Mouse (Mus musculus): Measurements from ENCODE around the gene Gucd1. TPM values are rescaled to one million over a fixed set of nuclear protein-coding genes. Genes with fewer than 3 reads are reported as not detected.

The Gucd1 gene
- total RNA-seq, 2 experiments from 2014 or later = 40.1 to 40.4 TPM

DNA sequence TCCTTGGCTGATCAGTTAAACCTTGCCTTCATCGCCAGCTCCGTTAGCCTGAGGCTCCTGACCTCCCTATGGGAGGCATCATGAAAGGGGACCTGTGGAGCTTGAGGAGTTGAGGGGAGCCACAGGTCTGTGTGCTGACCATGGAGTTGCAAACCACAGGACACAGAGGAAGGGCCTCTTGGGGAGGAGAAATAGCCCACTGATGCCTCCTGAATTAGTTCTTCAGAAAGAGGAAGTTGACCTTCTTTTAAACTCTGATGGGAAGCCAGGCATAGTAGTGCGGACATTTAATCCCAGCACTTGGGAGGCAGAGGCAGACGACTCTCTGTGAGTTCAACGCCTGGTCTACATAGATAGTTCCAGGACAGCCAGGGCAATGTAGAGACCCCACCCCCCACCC is 178.9 kb downstream of the Gucd1 start:
- intact Hi-C loops (cut with DNase I) = no loop called here
- no peak for DNase-seq (ENCODE audit: low spot score)

DNA sequence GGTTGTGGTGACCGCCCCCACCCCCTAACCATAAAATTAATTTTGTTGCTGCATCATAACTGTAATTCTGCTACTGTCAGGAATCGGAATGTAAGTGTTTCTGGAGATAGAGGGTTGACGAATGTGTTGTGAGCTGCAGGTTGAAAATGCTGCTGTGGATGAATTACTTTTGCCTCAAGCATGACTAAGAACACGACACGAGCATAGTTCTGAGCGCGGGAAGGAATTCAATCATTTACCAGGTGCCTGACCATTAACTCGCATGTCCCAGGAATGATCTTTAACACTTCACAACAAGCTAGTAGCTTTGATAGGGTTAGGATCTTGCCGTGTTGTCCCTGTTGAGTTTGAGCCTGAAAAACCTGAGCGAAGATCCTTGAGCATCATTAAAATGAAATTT is 180.5 kb downstream of the Gucd1 start:
- no peak for DNase-seq (ENCODE audit: low spot score)
- intact Hi-C loops (cut with DNase I) = no loop called here

DNA sequence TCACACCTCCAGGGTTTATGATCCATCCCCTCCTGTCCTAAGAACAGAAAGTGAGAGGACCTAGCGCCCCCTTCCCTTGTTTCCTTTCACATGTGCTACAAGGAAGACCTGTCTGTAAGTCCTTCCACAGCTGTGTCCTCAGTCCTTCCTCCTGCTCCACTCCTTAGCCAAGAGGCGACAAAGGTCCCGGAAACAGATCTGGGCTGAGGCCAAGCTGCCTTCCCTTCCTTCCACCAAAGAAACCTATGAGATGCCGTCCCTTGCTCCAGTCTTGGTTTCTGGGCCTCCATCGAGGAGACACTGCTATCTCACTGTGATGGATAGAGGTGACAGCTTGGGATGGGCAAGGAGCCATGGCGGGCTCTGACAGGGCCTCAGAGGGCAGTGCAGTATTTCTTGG is 182.7 kb downstream of the Gucd1 start:
- DNase-seq (ENCODE audit: low spot score) = peak; percentile 39

DNA sequence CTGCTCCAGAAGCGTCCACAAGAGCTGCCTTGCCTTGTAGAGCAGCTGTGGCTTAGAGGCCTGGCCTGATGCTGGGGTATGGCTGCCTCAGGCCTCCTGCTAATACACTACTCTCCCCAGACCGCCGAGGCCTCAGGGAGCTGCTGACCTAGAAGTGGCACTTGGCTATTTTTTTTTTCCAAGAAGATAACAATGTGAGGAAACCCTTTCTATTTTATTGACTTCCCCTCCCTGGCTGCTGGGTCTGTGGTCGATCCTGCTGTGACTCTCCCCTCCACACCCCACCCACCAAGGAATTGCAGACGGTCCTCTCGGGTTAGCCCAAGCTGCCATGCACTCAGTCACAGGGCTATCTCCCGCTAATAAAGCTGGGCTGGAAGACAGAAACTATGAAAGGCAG is 183.6 kb downstream of the Gucd1 start:
- DNase-seq (ENCODE audit: low spot score) = no peak
- intact Hi-C loops (cut with DNase I) = loop anchor here (2.0 kb wide), 1 partner anchor 15 kb away; no protein-coding TSS in a partner anchor

More for the DNA sequence above, 182.7 kb downstream of the Gucd1 start:
- intact Hi-C loops (cut with DNase I) = loop anchor here (2.0 kb wide), 1 partner anchor 14 kb away; no protein-coding TSS in a partner anchor

DNA sequence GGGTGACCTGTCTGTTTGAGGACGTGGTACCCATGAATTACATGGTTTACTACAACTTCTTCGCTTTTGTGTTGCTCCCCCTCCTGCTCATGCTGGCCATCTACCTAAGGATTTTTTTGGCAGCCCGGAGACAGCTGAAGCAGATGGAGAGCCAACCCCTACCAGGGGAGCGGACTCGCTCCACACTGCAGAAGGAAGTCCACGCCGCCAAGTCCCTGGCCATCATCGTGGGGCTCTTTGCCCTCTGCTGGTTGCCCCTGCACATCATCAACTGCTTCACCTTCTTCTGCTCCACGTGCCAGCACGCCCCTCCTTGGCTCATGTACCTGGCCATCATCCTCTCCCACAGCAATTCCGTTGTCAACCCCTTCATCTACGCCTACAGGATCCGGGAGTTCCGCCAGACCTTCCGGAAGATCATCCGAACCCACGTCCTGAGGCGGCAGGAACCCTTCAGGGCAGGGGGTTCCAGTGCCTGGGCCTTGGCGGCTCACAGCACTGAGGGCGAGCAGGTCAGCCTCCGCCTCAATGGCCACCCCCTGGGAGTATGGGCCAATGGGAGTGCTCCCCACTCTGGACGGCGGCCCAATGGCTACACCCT is 184.5 kb downstream of the Gucd1 start:
- intact Hi-C loops (cut with DNase I) = no loop called here
- DNase-seq (ENCODE audit: low spot score) = no peak

DNA sequence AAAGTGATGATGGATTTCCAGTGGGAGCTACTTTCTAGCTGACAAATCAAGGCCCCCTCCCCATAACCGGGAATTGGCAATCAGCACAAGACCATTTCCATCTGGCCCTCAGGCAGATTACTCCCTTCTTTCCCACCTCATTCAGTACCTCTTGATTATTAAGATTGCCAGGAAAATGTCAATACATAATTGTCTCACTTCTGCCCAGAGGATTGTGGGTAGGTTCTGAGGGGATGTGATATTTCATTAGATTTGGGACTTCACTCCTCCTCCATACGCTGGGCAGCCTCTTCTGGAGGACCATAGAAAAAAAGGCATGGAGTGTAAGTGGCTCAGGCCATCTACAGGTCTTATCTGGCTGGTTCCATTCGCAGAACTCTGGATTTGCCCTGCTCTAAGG is 185.5 kb downstream of the Gucd1 start:
- intact Hi-C loops (cut with DNase I) = no loop called here
- DNase-seq (ENCODE audit: low spot score) = no peak

DNA sequence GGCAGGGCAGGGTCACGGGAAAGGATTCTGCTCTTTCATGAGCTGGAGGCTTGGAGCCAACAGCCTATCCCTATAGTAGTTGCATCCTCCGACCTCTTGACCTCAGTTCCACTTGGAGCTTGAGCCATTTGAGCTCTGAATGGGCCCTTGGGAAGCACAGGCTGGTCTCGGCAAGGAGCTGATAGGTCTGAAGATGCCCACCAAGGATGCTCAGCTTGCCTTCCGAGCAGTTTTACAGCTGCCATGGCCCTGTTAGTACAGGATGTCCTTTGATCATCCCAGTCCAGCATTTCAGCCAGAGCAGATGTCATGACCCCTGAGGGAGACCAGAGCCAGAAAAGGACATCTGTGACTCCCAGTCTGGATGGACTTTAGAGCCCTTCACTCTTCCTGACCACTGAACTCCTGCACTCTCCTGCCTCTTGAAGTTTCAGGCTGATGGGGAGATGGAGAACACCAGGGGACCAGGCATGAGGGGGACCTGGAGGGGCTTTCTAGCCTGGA is 189.5 kb downstream of the Gucd1 start:
- DNase-seq (ENCODE audit: low spot score) = no peak
- intact Hi-C loops (cut with DNase I) = no loop called here

DNA sequence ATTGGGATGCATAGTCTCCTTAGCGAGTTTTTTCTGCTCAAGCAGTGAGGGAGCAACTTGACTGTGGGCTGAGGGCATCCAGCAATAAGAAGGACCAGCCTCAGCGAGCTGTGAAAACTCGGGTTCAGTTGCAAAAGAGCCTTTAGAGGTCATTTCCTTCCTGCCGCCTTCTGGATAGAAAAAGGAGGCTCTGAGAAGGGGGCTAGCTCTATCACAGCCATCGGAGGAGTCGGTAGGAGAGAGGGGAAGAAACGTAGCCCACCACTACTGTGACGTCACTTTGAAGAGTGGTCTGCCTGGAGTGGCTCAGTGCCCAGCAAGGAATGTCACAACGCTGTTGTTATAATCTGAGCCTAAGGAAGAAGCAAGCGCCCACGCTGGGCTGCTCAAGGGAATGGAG is 190.7 kb downstream of the Gucd1 start:
- intact Hi-C loops (cut with DNase I) = no loop called here
- DNase-seq (ENCODE audit: low spot score) = no peak

DNA sequence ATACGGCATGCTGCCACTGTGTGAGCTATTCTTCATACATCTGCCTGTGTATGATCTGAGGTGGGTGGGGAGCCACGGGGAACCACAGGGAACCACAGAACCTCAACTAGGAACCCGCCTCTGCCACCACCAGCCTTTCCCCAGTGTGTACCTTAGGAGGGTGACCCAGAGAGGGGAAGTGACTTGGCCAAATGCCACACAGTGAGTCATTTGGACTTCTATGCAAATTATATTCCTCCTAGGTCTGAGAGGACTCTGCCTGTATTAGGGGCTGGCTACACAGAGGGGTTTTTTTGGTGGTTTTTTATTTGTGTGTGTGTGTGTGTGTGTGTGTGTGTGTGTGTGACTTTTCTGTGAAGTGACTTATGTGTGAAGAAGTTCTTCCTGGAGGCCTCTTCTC is 191.2 kb downstream of the Gucd1 start:
- no peak for DNase-seq (ENCODE audit: low spot score)
- intact Hi-C loops (cut with DNase I) = no loop called here

DNA sequence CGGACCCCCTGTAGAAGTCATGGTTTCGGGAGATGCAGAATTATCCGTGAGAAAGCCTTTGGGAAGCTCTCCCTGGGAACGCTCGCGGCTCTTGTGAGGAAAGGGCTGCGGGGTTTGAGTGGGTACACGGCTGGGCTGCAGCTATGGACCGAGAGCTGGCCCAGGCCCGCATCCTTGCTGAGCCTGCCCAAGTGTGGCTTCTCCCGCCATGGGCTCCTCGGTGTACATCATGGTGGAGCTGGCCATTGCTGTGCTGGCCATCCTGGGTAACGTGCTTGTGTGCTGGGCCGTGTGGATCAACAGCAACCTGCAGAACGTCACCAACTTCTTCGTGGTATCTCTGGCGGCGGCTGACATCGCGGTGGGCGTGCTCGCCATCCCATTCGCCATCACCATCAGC is 192.0 kb downstream of the Gucd1 start:
- intact Hi-C loops (cut with DNase I) = no loop called here
- no peak for DNase-seq (ENCODE audit: low spot score)

DNA sequence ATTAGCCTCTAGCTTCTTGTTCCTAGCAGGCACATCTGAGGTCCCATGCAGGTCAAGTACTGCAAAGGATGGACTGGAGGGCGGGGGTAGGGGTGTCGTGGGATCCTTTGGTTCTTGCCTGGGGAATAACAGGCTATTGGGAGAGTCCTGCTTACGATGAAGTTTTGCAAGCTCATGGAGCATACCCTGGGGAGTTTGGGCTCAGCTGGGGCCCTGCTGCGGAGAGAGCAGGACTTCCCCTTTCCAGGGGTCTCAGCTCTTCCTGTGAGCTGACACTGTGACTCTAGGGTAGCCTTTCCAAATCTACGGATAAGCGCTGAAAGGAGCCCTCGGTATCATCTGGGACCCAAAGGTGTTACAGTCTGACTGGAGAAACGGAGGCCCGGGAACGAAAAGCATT is 193.4 kb downstream of the Gucd1 start:
- no peak for DNase-seq (ENCODE audit: low spot score)
- intact Hi-C loops (cut with DNase I) = no loop called here

DNA sequence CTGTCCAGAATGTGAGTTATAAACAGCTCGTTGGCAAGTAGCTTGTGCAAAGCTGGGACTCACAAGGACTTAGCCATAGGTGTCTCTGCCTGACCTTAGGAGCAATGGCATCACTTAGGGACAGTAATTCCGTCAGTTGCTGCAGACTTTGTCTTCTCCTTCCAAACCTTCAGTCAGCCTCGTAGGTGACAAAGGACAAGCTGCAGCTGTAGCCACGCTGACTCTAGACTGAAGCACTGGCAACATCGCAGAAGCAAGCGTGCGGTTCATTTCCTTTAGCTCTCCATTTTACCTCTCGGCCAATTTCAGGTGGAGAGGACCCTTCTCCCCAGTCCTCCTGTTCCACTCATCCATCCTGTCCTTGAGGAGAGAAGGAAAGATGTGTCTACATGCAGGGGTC is 193.8 kb downstream of the Gucd1 start:
- DNase-seq (ENCODE audit: low spot score) = no peak
- intact Hi-C loops (cut with DNase I) = no loop called here

DNA sequence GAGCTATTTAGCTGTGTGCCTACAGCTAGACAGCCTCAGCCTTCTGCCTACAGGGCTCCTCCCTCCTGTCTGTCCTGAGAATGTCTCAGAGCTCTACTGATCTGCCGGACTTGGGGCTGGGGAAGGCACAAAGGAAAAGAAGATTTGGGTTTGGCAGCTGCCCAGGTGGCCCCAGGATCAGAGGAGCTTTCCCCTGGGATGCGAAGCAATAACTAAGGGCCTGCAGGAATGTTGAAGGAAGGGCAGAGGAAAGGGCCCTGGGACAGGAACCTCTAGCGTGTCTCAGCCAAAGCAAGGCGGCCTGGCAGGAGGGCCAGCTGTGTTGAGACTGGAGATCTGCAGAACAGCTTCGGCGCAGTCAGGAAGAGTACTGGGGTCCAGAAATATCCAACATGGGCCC is 194.8 kb downstream of the Gucd1 start:
- intact Hi-C loops (cut with DNase I) = no loop called here
- no peak for DNase-seq (ENCODE audit: low spot score)

DNA sequence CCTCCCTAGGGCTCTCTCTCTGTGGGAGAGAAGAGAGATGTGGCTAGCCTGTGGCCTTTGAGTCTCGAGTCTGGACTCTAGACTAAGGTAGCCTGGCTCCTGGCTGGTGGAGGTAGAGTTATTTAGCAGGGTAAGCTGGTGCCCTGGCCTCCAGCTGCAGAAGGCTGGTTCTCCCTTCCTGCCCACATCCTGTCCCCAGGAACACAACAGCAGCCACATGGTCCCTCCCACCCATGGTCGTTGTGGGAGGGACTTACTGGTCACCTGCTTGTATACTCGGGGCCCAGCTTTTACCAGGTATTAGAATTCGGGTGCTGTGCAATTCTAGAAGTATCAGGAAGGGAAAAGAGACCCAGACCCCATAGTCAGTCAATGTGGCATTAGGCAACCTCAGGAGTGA is 197.5 kb downstream of the Gucd1 start:
- intact Hi-C loops (cut with DNase I) = no loop called here
- DNase-seq (ENCODE audit: low spot score) = no peak

DNA sequence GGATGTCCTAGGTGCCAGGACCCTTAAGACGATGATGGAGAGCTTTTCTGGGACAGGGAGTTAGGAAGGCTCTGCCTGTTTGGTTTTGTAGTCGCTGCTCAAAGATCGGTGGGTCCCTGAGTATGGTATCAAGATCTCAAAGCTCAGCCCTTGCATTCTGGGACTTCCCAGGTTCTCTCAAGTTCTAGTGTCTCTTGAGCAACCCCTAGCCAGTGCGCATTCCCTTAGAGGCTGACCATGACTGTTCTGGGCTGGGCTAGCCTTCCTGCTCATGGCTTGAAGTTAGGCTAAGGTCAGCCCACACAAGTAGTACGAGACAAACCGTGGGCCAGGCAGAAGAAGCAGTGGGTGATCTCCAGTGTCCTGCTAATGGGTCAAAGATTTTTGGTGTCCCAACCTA is 199.6 kb downstream of the Gucd1 start:
- DNase-seq (ENCODE audit: low spot score) = no peak
- intact Hi-C loops (cut with DNase I) = loop anchor here (5.0 kb wide), 3 partner anchors 34 to 169 kb away; no protein-coding TSS in a partner anchor

DNA sequence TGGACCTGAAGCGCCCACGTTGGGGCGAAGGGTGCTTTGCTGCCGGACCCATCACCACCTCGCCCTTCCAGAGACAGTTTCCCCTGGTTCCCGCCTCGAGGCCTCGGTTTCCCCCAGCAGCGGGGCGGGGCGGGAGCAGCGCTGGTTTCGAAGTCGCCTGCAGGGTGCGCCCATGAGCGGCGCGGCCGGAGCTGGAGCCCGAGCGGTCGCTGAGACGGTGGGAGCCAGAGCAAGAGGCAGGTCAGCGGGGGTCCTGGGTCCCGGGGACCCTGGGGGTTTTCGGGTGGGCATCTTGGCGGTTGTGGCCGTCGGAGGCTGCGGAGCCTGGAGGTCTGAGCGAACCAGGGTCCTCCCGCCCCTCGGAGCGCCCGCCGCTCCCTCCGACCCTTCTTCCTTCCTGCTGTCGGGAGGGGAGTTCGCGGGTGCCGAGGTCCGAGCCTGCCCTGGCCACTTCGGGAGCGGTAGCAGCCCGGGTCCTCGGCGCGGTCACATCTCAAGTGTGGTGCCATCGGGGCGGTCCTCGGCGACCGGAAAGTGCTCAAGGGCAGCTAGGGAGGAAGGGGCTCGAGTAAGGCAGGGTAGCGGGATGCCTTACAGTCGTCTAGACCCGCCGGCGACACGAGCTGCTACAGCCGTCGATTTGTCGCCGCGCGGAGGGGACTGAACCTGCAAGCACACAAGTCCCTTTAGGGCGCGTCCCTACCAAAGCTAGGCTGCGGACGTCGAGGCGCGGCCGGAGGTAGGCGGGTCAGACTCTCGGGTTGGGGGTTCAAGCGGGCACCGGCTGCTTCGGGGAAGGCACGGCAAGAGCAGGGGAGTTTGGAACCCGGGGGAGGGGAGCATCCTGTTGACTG is 200.6 kb downstream of the Gucd1 start:
- intact Hi-C loops (cut with DNase I) = loop anchor here (1.0 to 5.0 kb wide), 5 partner anchors 35 to 170 kb away; no protein-coding TSS in a partner anchor

DNA sequence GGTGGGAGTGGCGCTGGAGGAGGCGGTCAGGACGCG is 201.1 kb downstream of the Gucd1 start, which contains the start of gene Adora2a:
Adora2a (plus strand) TSS at position 6 of the 36 bp plus-strand sequence.
- DNase-seq (ENCODE audit: low spot score) = no peak
- intact Hi-C loops (cut with DNase I) = loop anchor here (2.0 to 5.0 kb wide), 4 partner anchors 36 to 171 kb away; no protein-coding TSS in a partner anchor

More for the DNA sequence above, 200.6 kb downstream of the Gucd1 start:
- DNase-seq (ENCODE audit: low spot score) = peak; percentile 48

DNA sequence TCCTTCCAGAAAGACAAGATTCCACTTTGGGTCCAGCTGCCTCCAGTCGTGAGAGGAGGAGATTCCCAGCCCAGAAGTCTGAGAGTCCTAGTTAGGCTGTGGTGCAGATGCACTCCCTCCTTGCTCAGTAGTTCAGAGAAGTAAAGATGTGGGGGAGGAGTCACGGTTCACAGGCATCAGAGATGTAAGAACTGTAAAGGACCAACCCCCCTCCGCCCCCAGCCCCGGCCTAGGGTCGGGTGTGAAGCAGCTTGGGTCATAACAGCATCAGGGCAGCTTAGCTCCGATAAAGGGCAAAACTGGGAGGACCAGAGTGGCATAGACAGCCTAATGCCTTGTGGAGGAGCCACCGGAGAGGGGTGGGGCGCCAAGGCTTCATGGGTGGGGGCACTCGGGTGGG is 201.3 kb downstream of the Gucd1 start:
- DNase-seq (ENCODE audit: low spot score) = no peak
- intact Hi-C loops (cut with DNase I) = loop anchor here (2.0 to 5.0 kb wide), 4 partner anchors 36 to 171 kb away; no protein-coding TSS in a partner anchor

DNA sequence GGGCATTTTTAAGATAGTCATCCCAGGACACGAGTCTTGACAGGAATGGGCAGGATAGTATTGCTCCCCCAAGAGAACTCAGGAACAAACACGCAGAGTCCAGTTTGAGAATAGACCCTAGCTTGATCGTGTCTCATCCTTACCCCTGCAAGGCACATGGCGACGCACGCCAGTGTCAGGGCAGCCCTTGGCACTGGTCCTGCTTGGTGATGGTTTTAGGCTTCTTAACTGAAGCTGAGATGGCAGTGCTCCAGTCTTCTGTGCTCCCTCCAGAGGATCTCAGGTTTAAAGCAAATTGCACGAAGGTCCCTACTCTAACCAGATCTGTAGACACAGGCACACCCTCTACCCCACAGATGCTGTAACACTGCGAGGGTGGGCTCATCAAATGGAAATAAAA is 202.0 kb downstream of the Gucd1 start:
- intact Hi-C loops (cut with DNase I) = loop anchor here (2.0 to 5.0 kb wide), 4 partner anchors 37 to 172 kb away; no protein-coding TSS in a partner anchor
- DNase-seq (ENCODE audit: low spot score) = no peak

DNA sequence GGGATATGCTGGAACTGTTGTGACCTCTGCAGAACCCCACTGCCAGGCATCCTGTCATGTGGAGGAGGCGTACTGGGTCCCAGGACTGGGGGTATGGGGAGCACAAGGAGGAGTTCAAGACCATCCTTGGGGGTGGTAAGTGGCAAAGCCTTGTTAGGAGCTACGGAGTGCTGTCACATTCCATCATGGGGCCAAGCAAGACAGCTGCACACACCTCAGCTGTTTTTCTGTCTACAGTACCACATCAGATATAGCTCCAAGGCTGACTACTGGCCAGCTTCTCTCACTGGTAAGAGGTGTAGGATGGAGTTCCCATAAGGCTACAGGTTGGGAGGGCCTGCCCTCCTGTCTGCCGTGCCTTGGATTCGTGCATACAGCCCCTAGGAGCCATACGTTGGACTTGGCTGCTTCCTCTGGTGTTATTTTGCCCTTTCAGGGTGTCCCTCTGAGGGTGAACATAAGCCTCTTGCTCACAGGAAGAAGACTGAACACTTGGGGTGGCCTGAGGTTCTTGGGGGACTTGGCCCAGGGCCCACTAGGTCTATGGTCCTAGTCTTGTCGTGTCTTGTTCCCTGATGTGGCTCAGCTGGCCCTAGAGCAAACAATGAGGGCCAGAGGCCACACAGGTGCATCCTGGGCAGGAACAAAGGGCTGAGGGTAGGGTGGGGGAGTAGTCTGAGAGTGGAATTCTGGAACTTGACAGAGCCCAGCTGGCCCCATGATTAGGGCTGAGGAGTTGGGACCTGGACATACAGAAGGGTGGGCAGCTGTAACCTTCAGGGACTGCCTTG is 203.4 kb downstream of the Gucd1 start:
- intact Hi-C loops (cut with DNase I) = no loop called here
- DNase-seq (ENCODE audit: low spot score) = peak; percentile 63

DNA sequence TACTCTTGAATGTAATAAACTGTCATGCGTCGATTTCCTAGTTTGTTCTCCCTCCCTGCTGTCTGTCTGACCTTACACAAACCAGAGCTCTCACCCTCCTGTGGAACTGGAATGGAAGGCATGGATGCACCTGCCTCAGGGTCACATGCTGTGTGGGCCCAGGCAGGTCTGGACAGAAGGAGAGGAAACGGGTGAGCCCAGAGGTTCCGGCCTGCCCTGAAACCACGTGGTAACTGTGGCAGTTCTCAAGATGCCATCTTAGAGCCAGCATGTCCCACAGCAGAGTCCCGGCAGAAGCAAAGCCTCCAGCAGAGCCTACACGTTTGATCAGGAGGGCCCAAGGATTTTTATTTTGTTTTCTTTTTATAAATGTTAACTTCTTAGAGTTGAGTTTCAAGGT is 205.4 kb downstream of the Gucd1 start:
- DNase-seq (ENCODE audit: low spot score) = no peak
- intact Hi-C loops (cut with DNase I) = no loop called here

Measured in heart, postnatal 25 days (tissue).